Mouse (Mus musculus): ENCODE measurements around the gene Gm11027. TPM values are rescaled to one million over a fixed set of nuclear protein-coding genes. Genes with fewer than 3 reads are reported as not detected.

Gm11027 gene
- polyA plus RNA-seq, 1 experiment from 2014 or later = not detected

GRCm38 (mm10) chr12:116308612-116309011 is 33.4 kb downstream of the Gm11027 start:
- H3K4me2 ChIP-seq = no peak overlapping the region
- ATAC-seq (ENCODE audit: insufficient number of reproducible peaks, low FRiP score, low TSS enrichment, low read depth) = no peak
- H3K27ac ChIP-seq = no peak overlapping the region
- H3K4me3 ChIP-seq = no peak overlapping the region
- no peaks in the 10 kb centered on the region for H3K27me3 ChIP-seq
- no peaks in the 10 kb centered on the region for H3K4me1 ChIP-seq
- WGBS = 69% methylated on average over 2 of the region's 2 CpGs
- no peak overlapping the region for H3K9ac ChIP-seq
- no peaks in the 10 kb centered on the region for H3K36me3 ChIP-seq
- H3K9me3 ChIP-seq = no peaks in the 10 kb centered on the region

DNA sequence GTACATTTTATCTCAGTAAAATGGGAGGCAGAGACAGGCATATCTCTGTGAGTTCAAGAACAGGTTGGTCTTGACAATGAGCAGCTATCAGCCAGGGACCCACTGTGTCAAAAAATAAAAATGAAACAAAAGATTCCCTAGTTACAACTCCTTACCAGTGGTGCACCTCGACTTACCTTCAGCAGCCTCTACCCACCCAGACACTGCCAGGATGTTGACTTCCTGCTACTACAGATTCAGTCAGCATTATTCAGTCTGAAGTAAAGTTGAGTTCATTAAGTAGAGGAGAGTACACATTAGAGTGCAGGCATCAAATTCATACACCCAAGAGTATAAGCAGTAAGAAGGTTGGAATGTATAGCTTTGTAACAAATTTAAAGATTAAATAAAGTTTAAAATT is 38.6 kb downstream of the Gm11027 start:
- ATAC-seq (ENCODE audit: insufficient number of reproducible peaks, low FRiP score, low TSS enrichment, low read depth) = no peak
- H3K4me1 ChIP-seq = no peaks in the 10 kb centered on the region
- H3K9ac ChIP-seq = no peak overlapping the region
- no peaks in the 10 kb centered on the region for H3K9me3 ChIP-seq
- 83% methylated on average over 1 of the region's 1 CpGs for WGBS
- H3K27ac ChIP-seq = no peak overlapping the region
- H3K36me3 ChIP-seq = no peaks in the 10 kb centered on the region
- no peaks in the 10 kb centered on the region for H3K27me3 ChIP-seq
- no peak overlapping the region for H3K4me2 ChIP-seq
- H3K4me3 ChIP-seq = no peak overlapping the region

- Histone ChIP-seq H3K36me3 (no peaks in the 10 kb centered on the region), H3K4me1 (no peaks in the 10 kb centered on the region), H3K4me3 (no peak overlapping the region), H3K27me3 (no peaks in the 10 kb centered on the region), H3K9ac (no peak overlapping the region), H3K9me3 (no peaks in the 10 kb centered on the region), H3K27ac (no peak overlapping the region), H3K4me2 (no peak overlapping the region)
- no peak for ATAC-seq (ENCODE audit: insufficient number of reproducible peaks, low FRiP score, low TSS enrichment, low read depth)
- 59% methylated on average over 3 of the region's 3 CpGs for WGBS
Observed at GRCm38 (mm10) chr12:116315498-116315897, 40.3 kb downstream of the Gm11027 start.

DNA sequence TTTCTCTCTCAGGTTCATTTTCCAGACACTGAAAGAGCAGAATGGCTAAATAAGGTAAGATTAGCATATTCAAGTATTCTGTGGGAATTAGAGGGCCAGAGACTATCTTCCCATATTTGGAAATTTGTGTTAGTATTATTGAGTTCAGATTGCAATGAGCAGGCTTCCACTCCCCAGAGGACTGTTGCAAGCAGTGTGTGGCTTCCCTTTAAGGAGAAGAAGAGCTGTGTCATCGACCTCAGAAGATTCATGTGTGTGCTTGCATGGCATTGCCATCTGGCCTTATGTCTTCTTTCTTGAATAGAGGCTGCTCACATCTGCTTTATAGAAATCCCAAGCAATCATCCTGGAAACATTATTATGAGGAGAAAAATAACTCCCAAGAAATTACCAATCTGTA is 42.6 kb downstream of the Gm11027 start:
- no peaks in the 10 kb centered on the region for H3K27me3 ChIP-seq
- ATAC-seq (ENCODE audit: insufficient number of reproducible peaks, low FRiP score, low TSS enrichment, low read depth) = no peak
- H3K4me1 ChIP-seq = no peaks in the 10 kb centered on the region
- no peaks in the 10 kb centered on the region for H3K9me3 ChIP-seq
- WGBS = 63% methylated on average over 1 of the region's 1 CpGs
- no peak overlapping the region for H3K4me2 ChIP-seq
- H3K9ac ChIP-seq = no peak overlapping the region
- H3K36me3 ChIP-seq = 0 out of 2 replicates have a peak, but pooled peaks cover 3% of the 10 kb centered on the region
- no peak overlapping the region for H3K4me3 ChIP-seq
- H3K27ac ChIP-seq = no peak overlapping the region

Small RNA genes lying within 50 kb of the gene (microRNA-seq; reads per million reads assigned to microRNA genes)
- not detected for gene Gm23190

Other genes with a start within 250 kb of the Gm11027 start
- 40.9 and 41.5 TPM in 2 replicates for gene Zfp386, start 227.7 kb upstream of the Gm11027 start, polyA plus RNA-seq (2015; fragmentation: Nextera tagmentation; extraction: Ambion mirVana)
- 2.7 and 3.2 TPM in 2 replicates for gene Vipr2, start 197.7 kb upstream of the Gm11027 start, polyA plus RNA-seq (2015; fragmentation: Nextera tagmentation; extraction: Ambion mirVana)
- 23.1 and 28.3 TPM in 2 replicates for gene Wdr60, start 12.4 kb upstream of the Gm11027 start, polyA plus RNA-seq (2015; fragmentation: Nextera tagmentation; extraction: Ambion mirVana)
- 18.8 and 20.7 TPM in 2 replicates for gene Esyt2, start 5.8 kb downstream of the Gm11027 start, polyA plus RNA-seq (2015; fragmentation: Nextera tagmentation; extraction: Ambion mirVana)
- 28.4 and 33.8 TPM in 2 replicates for gene Ncapg2, start 130.0 kb downstream of the Gm11027 start, polyA plus RNA-seq (2015; fragmentation: Nextera tagmentation; extraction: Ambion mirVana)
- gene Ptprn2, start 210.3 kb downstream of the Gm11027 start, polyA plus RNA-seq (2015; fragmentation: Nextera tagmentation; extraction: Ambion mirVana) = 0.12 and 0.15 TPM in 2 replicates

All from limb, embryonic 15.5 days (tissue).